ENCODE assay signal across 9 mouse cellular contexts in genomic region chr7:133620721-133621120, GRCm38 (mm10). TPM values are rescaled to one million over a fixed set of nuclear protein-coding genes. Genes with fewer than 3 reads are reported as not detected.
A peak's percentile ranks its signal among the peaks of the same experiment; 100 is the strongest.
DNase-seq lines count a peak whose midpoint lies in the region; ATAC-seq and TF ChIP-seq lines count a peak whose summit lies in the region.
"Had no signal": no experiment of that assay in that cellular context is flagged by ENCODE, and none has a peak within 500 bp of the region (broad histone marks: within the 10 kb centered on the region; RNA-seq: fewer than 3 reads in every experiment).

No protein-coding gene starts in this region.

- H3K36me3 ChIP-seq in embryonic facial prominence, embryonic 14.5 days (ENCODE audit: control insufficient read depth, insufficient read depth, low read length): no peaks in the 10 kb centered on the region
- no peaks in the 10 kb centered on the region for H3K36me3 ChIP-seq in limb, embryonic 13.5 days

- TF ChIP-seq CTCF in Patski (IDR thresholded peaks at IDR 0.05): peak; percentile 38

- no peak overlapping the region for H3K4me3 ChIP-seq in embryonic facial prominence, embryonic 14.5 days (ENCODE audit: low read depth, low read length)
- H3K4me3 ChIP-seq in limb, embryonic 13.5 days: no peak overlapping the region; the same call in 1 of the 2 replicates

- peak overlapping the region; percentile 5; the same call in 1 of the 2 replicates for H3K9ac ChIP-seq in embryonic facial prominence, embryonic 14.5 days (ENCODE audit: low read depth, low read length)
- no peak overlapping the region for H3K9ac ChIP-seq in limb, embryonic 13.5 days

- POLR2A ChIA-PET in Patski (lab: Charles Lee): no interaction called here

- H3K4me2 ChIP-seq in embryonic facial prominence, embryonic 14.5 days (ENCODE audit: low read depth, low read length): peak overlapping the region; percentile 46
- peak overlapping the region; percentile 36 for H3K4me2 ChIP-seq in limb, embryonic 13.5 days (replicated peaks)

- in situ Hi-C loops in Patski (cut with MboI; ENCODE audit: low pct_unique_long_range_greater_than_20kb): no loop called here

- no peaks in the 10 kb centered on the region for H3K9me3 ChIP-seq in embryonic facial prominence, embryonic 14.5 days (ENCODE audit: control insufficient read depth, low read length)
- no peaks in the 10 kb centered on the region for H3K9me3 ChIP-seq in limb, embryonic 13.5 days

- CTCF ChIA-PET in Patski (lab: Charles Lee): interaction anchor here (1.3 kb wide), 1 partner anchor 12 kb away, joined by 3 read pairs; no protein-coding TSS in a partner anchor

- ATAC-seq in Patski: no peak
- ATAC-seq in embryonic facial prominence, embryonic 14.5 days (ENCODE audit: low read depth): peak; percentile 74
- ATAC-seq in limb, embryonic 13.5 days (ENCODE audit: low FRiP score, low read depth): no peak
- ATAC-seq in megakaryocyte-erythroid progenitor cell, adult 5-6 weeks (replicated peaks; ENCODE audit: low FRiP score, low TSS enrichment, poor library complexity, severe bottlenecking): no peak

- peak; percentile 52 for DNase-seq in layer of hippocampus, adult 11-12 months (ENCODE audit: low spot score)
- no peak for DNase-seq in layer of hippocampus, adult 9-10 months (ENCODE audit: low spot score)
- no peak for DNase-seq in Patski (ENCODE audit: low read depth, low spot score)
- peak; percentile 77 for DNase-seq in embryonic facial prominence, embryonic 14.5 days (ENCODE audit: low spot score)
- DNase-seq in urinary bladder, adult 18-20 months (ENCODE audit: low spot score in 2 of 2): no peak
- no peak for DNase-seq in cerebellum, adult 11-12 months

- no peaks in the 10 kb centered on the region for H3K27me3 ChIP-seq in Patski
- no peaks in the 10 kb centered on the region for H3K27me3 ChIP-seq in embryonic facial prominence, embryonic 14.5 days (replicated peaks; ENCODE audit: control insufficient read depth, insufficient read depth, low read length)
- peaks cover 20% of the 10 kb centered on the region; the same call in 1 of the 2 replicates for H3K27me3 ChIP-seq in limb, embryonic 13.5 days

- H3K27ac ChIP-seq in embryonic facial prominence, embryonic 14.5 days (replicated peaks; ENCODE audit: low read depth, low read length): no peak overlapping the region
- H3K27ac ChIP-seq in limb, embryonic 13.5 days: no peak overlapping the region

- 31% methylated on average over 11 of the region's 11 CpGs for WGBS in embryonic facial prominence, embryonic 14.5 days
- 23% methylated on average over 11 of the region's 11 CpGs for WGBS in limb, embryonic 13.5 days

- H3K4me1 ChIP-seq in embryonic facial prominence, embryonic 14.5 days (ENCODE audit: control insufficient read depth, insufficient read depth, low read length): no peaks in the 10 kb centered on the region
- peaks cover 7% of the 10 kb centered on the region; the same call in 1 of the 2 replicates for H3K4me1 ChIP-seq in limb, embryonic 13.5 days

RNA-seq across cellular contexts. Expression of gene Edrf1, which starts 16.6 kb away (rescaled TPM):
- 24.1 TPM for polyA plus RNA-seq in Patski (2021)
- 19.7 and 22.8 TPM in 2 replicates for polyA plus RNA-seq in embryonic facial prominence, embryonic 14.5 days (2014; fragmentation: Nextera tagmentation; extraction: Ambion mirVana)
- polyA plus RNA-seq in limb, embryonic 13.5 days (2015; fragmentation: Nextera tagmentation; extraction: Ambion mirVana): 21.6 TPM in 2 replicates
- total RNA-seq in megakaryocyte-erythroid progenitor cell, adult 5-6 weeks (2014; fragmentation: Nextera tagmentation): 25.5 and 29.9 TPM in 2 replicates
- total RNA-seq in megakaryocyte-erythroid progenitor cell, adult 5-6 weeks (2017): 34.2 and 37.9 TPM in 2 replicates

RNA-seq across cellular contexts. Expression of gene Tex36, which starts 18.8 kb away (rescaled TPM):
- not detected for polyA plus RNA-seq in Patski (2021)
- not detected in 2 replicates for polyA plus RNA-seq in embryonic facial prominence, embryonic 14.5 days (2014; fragmentation: Nextera tagmentation; extraction: Ambion mirVana)
- polyA plus RNA-seq in limb, embryonic 13.5 days (2015; fragmentation: Nextera tagmentation; extraction: Ambion mirVana): not detected in 2 replicates
- total RNA-seq in megakaryocyte-erythroid progenitor cell, adult 5-6 weeks (2014; fragmentation: Nextera tagmentation): not detected in 2 replicates
- not detected in 2 replicates for total RNA-seq in megakaryocyte-erythroid progenitor cell, adult 5-6 weeks (2017)
- total RNA-seq: left cerebral cortex, postnatal 36 days had no signal

RNA-seq across cellular contexts. Expression of gene Mmp21, which starts 59.1 kb away (rescaled TPM):
- polyA plus RNA-seq in Patski (2021): not detected
- polyA plus RNA-seq in embryonic facial prominence, embryonic 14.5 days (2014; fragmentation: Nextera tagmentation; extraction: Ambion mirVana): 0.08 and 0.14 TPM in 2 replicates
- not detected in 2 replicates for polyA plus RNA-seq in limb, embryonic 13.5 days (2015; fragmentation: Nextera tagmentation; extraction: Ambion mirVana)
- not detected in 2 replicates for total RNA-seq in megakaryocyte-erythroid progenitor cell, adult 5-6 weeks (2014; fragmentation: Nextera tagmentation)
- not detected in 2 replicates for total RNA-seq in megakaryocyte-erythroid progenitor cell, adult 5-6 weeks (2017)

Comparison
In these comparisons a context has a peak if more than half of its experiments do, and no peak if none do; other contexts are left out.
1. DNase-seq: peak in layer of hippocampus, adult 11-12 months (single experiment) and embryonic facial prominence, embryonic 14.5 days (single experiment); none in layer of hippocampus, adult 9-10 months (single experiment), Patski (single experiment), urinary bladder, adult 18-20 months (0 of 2) and cerebellum, adult 11-12 months (single experiment).